Mouse (Mus musculus) hindbrain, embryonic 13.5 days (tissue): ENCODE measurements at regions not wholly inside any gene's neighbourhood (a gene's known extent, or its start where the extent isn't known, plus 50 kb on each side); places are given as distances from the start of the nearest gene placed in this dataset.

Source experiments
- ATAC-seq: fragments of 200-750 bp; cut with Nextera tagmentation; 2 replicates; pipeline ENCODE4 v1.8.0; 2017; ENCODE audit warnings: moderate TSS enrichment; ENCODE audit not compliant: low FRiP score
- H3K27ac ChIP-seq: fragments of 300-500 bp; sonication (generic); 2 replicates; pipeline ENCODE4 v1.5.1; 2015; ENCODE audit warnings: inconsistent platforms, mild to moderate bottlenecking, moderate library complexity
- H3K27me3 ChIP-seq: fragments of 300-500 bp; sonication (generic); 2 replicates; pipeline ENCODE4 v1.6.1; 2015; ENCODE audit warnings: mild to moderate bottlenecking, inconsistent platforms
- H3K36me3 ChIP-seq: fragments of 300-500 bp; sonication (generic); 2 replicates; pipeline ENCODE4 v1.6.1; 2015; ENCODE audit warnings: mild to moderate bottlenecking, inconsistent platforms
- H3K4me1 ChIP-seq: fragments of 300-500 bp; sonication (generic); replicated peaks from 2 replicates; pipeline ENCODE4 v1.6.1; 2015; ENCODE audit warnings: inconsistent platforms
- H3K4me2 ChIP-seq: fragments of 300-500 bp; sonication (generic); 2 replicates; pipeline ENCODE4 v1.6.1; 2015; ENCODE audit warnings: inconsistent platforms, mild to moderate bottlenecking, moderate library complexity
- H3K4me3 ChIP-seq: fragments of 300-500 bp; sonication (generic); 2 replicates; pipeline ENCODE4 v1.5.1; 2015; ENCODE audit warnings: mild to moderate bottlenecking, inconsistent platforms
- H3K9ac ChIP-seq: fragments of 300-500 bp; sonication (generic); 2 replicates; pipeline ENCODE4 v1.6.1; 2015; ENCODE audit warnings: mild to moderate bottlenecking, inconsistent platforms
- H3K9me3 ChIP-seq: fragments of 300-500 bp; sonication (generic); 2 replicates; pipeline ENCODE4 v1.6.1; 2016; ENCODE audit warnings: inconsistent platforms
- WGBS: fragments of 180-500 bp; shearing (Covaris S2); methylation state at CpG from one replicate; pipeline ENCODE4 v1.1.7; 2015; 5-methylcytosine and 5-hydroxymethylcytosine counted together

DNA sequence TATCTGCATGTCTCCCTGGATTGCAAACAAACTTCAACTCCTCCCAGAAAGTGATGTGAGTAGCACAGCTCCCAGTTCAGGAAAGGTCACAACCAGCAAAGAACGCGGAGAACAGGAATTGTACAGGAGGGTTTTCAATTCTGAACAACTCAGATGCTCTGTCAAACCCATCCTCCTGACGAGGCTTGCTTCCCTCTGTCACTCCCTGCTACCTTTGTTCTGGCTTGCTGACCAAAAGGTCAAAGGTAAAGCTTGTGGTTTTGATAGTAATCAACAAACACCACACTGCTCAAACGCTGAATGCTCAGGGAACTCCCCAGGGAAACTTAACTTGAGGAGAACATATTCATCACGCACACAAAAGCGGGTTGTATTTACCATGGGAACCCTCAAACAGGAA is 102.4 kb downstream of the Gm10604 start:
- no peak overlapping the region for H3K27ac ChIP-seq
- H3K4me1 ChIP-seq = no peaks in the 10 kb centered on the region
- H3K36me3 ChIP-seq = no peaks in the 10 kb centered on the region
- H3K4me3 ChIP-seq = no peak overlapping the region
- no peaks in the 10 kb centered on the region for H3K27me3 ChIP-seq
- 71% methylated on average over 6 of the region's 6 CpGs for WGBS
- ATAC-seq = no peak
- no peak overlapping the region for H3K9ac ChIP-seq
- H3K9me3 ChIP-seq = no peaks in the 10 kb centered on the region
- H3K4me2 ChIP-seq = no peak overlapping the region

DNA sequence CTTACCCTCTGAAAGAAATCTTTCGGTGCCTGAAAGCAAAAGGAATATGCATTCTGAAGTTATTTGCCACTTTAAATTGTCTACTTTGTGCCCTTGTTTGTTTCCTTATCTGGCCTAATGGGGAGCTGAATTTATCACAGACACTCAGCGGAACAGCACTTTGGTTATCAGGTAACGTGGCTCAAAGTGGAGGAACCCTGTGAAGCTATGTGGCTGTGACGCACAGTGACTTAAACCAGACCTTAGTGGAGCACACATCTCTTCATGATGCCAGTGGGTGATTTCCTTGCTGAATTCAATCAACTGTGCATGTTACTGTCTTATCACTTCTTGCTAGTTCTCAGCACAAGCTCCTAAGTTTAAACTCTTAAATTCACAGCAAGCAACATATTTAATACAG is 103.1 kb downstream of the Gm10604 start:
- H3K27ac ChIP-seq = no peak overlapping the region
- WGBS = 87% methylated on average over 4 of the region's 4 CpGs
- no peaks in the 10 kb centered on the region for H3K36me3 ChIP-seq
- H3K4me2 ChIP-seq = no peak overlapping the region
- no peak overlapping the region for H3K9ac ChIP-seq
- H3K27me3 ChIP-seq = no peaks in the 10 kb centered on the region
- ATAC-seq = no peak
- H3K4me1 ChIP-seq = no peaks in the 10 kb centered on the region
- no peaks in the 10 kb centered on the region for H3K9me3 ChIP-seq
- no peak overlapping the region for H3K4me3 ChIP-seq

DNA sequence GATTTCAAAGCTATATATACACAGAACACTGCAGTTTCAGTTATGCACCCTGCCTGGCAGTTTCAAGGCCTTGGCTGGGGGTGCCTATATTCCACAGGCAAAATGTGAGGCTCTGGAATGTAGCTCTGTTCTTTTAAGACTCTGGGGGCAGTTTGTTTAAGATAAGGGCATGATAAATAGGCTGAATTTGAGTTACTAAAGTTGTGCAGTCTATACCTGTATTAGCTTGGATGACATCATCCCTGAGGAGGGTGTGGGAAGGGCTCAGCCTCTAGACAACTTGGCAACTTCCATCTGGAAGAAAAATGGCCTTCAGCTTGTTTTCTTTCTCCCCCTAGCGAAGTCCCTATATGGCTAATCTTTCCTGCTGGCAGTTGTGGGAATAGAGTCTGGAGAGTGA is 105.1 kb downstream of the Gm10604 start:
- Histone ChIP-seq H3K9me3 (no peaks in the 10 kb centered on the region), H3K4me2 (no peak overlapping the region), H3K4me1 (no peaks in the 10 kb centered on the region), H3K27me3 (no peaks in the 10 kb centered on the region), H3K4me3 (no peak overlapping the region), H3K27ac (no peak overlapping the region), H3K9ac (no peak overlapping the region), H3K36me3 (no peaks in the 10 kb centered on the region)
- 85% methylated on average over 1 of the region's 1 CpGs for WGBS
- ATAC-seq = no peak

DNA sequence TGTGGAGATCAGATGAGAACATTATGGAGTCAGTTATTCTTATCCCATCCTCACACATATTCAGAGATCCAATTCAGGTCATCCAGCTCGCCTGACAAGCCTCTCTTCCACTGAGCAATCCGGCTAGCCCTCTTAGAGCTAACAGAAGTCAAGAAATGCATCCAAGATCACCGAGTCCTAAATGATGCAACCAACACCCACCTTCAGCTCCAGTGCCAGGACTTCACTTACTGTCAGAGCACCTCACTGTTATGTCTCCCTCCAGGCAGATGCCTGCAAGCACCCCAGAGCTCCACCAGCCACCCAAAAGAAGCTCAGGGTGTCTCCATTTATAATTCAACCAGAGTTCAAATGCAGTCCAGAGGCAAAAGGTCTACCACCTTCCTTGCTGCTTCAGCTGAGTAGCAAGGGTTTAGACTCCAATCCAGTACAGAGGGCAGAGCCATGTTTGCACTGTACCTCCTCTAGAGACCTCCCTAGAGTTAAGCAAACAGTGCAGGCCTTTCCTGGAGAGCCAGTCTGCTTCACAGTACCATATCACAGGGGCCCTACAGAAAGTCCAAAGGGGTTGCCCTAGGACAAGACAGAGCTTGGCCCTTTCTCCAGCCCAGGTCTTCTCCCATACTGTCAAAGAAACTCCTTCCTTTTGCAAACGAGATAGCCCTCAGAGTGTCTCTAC is 106.3 kb downstream of the Gm10604 start:
- no peak overlapping the region for H3K4me3 ChIP-seq
- ATAC-seq = no peak
- H3K9ac ChIP-seq = no peak overlapping the region
- H3K9me3 ChIP-seq = no peaks in the 10 kb centered on the region
- H3K27me3 ChIP-seq = no peaks in the 10 kb centered on the region
- H3K36me3 ChIP-seq = no peaks in the 10 kb centered on the region
- no peaks in the 10 kb centered on the region for H3K4me1 ChIP-seq
- no peak overlapping the region for H3K4me2 ChIP-seq
- no peak overlapping the region for H3K27ac ChIP-seq
- 73% methylated on average over 4 of the region's 4 CpGs for WGBS

DNA sequence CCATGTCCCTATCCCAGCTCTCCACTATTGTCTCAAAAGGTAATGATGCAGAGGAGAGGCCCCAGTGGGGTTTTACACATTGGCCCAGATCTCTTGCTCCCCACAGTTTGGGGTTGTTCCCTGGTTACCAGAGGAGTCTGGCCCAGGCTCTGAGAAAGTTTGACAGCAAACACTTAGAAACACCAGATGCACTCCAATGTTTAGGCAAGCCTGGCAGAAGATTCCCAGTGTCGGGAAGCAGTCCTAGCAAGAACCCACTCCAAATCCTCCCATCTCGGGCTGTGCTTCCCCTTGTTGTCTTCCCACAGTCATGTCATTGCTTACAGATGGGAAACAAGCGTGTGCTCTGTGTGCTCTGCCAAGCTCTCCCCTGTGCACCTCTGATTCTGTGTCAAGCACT is 109.0 kb downstream of the Gm10604 start:
- Histone ChIP-seq H3K27ac (no peak overlapping the region), H3K9ac (no peak overlapping the region), H3K4me2 (no peak overlapping the region), H3K9me3 (no peaks in the 10 kb centered on the region), H3K27me3 (no peaks in the 10 kb centered on the region), H3K36me3 (no peaks in the 10 kb centered on the region), H3K4me3 (no peak overlapping the region), H3K4me1 (no peaks in the 10 kb centered on the region)
- ATAC-seq = no peak
- 80% methylated on average over 3 of the region's 3 CpGs for WGBS

DNA sequence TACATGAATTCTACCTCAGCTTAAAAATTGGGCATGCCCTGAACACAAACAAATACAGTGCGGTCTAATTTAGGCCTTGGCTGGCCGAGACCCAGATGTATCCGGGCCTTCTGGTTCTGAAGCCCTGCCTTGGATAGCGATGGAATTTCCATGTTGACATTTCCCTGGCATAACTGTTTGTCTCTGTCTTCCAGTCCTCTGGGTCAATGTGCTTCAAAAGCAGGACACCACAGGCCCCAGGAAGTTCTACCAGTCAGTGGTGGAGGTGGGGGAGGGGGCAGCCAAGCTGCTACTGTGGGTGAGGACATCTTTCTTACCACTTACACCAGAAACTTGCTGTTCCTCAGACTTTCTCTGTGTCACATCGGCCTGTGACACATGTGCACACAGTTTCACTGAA is 111.3 kb downstream of the Gm10604 start:
- Histone ChIP-seq H3K4me2 (no peak overlapping the region), H3K9me3 (no peaks in the 10 kb centered on the region), H3K27ac (no peak overlapping the region), H3K9ac (no peak overlapping the region), H3K27me3 (no peaks in the 10 kb centered on the region), H3K4me3 (no peak overlapping the region), H3K4me1 (no peaks in the 10 kb centered on the region), H3K36me3 (no peaks in the 10 kb centered on the region)
- no peak for ATAC-seq
- WGBS = 88% methylated on average over 5 of the region's 5 CpGs

DNA sequence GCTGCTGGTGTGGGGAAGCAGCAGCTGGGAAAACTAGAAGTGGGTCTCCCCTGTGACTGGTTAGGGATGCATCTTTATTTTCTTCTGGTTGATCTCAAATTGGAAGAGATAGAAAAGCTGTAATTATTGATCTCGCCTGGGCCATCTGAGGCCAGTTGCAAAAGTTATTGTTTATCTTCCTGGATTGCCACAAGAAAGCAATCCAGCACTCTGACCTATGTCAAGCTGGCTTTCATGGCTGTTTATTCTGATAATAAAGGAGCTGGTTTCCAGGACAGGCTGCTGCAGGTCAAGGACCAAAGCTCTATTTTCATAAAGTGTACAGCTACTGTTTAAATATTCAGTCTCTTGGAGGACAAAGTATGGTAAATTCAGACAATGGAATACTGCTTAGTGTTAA is 112.5 kb downstream of the Gm10604 start:
- ATAC-seq = no peak
- 56% methylated on average over 1 of the region's 1 CpGs for WGBS
- Histone ChIP-seq H3K27me3 (no peaks in the 10 kb centered on the region), H3K4me2 (no peak overlapping the region), H3K4me1 (no peaks in the 10 kb centered on the region), H3K9ac (no peak overlapping the region), H3K36me3 (no peaks in the 10 kb centered on the region), H3K27ac (no peak overlapping the region), H3K4me3 (no peak overlapping the region), H3K9me3 (no peaks in the 10 kb centered on the region)
